Mouse (Mus musculus) liver, embryonic 14.5 days (tissue): ENCODE measurements around the gene Ptprc.

Source experiments
- CTCF ChIP-seq: IDR thresholded peaks from 2 replicates; pipeline ENCODE4 v1.5.1; 2016; ENCODE audit warnings: antibody characterized with exemption, low read depth, control low read depth
- EP300 ChIP-seq: IDR thresholded peaks from 2 replicates; pipeline ENCODE4 v1.6.1; 2016; ENCODE audit warnings: antibody characterized with exemption, low read depth

GRCm38 (mm10) chr1:138214736-138215458 lies 39.4 kb upstream of the Ptprc start:
- TF ChIP-seq CTCF (no peak), EP300 (no peak)
